Mouse (Mus musculus): ENCODE measurements around the gene Sos1. TPM values are rescaled to one million over a fixed set of nuclear protein-coding genes. Genes with fewer than 3 reads are reported as not detected.

Sos1 gene
- polyA plus RNA-seq, 1 experiment, result 21.9 TPM

GRCm38 (mm10) chr17:80455648-80456047, 24.6 kb downstream of the Sos1 start:
- no peak for TF ChIP-seq CTCF (IDR thresholded peaks at IDR 0.05; ENCODE audit: borderline replicate concordance, extremely low read depth, insufficient read depth, insufficient read length)
- TF ChIP-seq POLR2A (IDR thresholded peaks at IDR 0.05; ENCODE audit: borderline replicate concordance, extremely low read depth, insufficient read depth, insufficient read length, poor library complexity, severe bottlenecking), result no peak
- DNase-seq (ENCODE audit: low read depth), result peak; percentile 84

- TF ChIP-seq CTCF (IDR thresholded peaks at IDR 0.05; ENCODE audit: borderline replicate concordance, extremely low read depth, insufficient read depth, insufficient read length) (no peak), POLR2A (IDR thresholded peaks at IDR 0.05; ENCODE audit: borderline replicate concordance, extremely low read depth, insufficient read depth, insufficient read length, poor library complexity, severe bottlenecking) (no peak)
Measured at GRCm38 (mm10) chr17:80450426-80451030, 29.7 kb downstream of the Sos1 start.

DNA sequence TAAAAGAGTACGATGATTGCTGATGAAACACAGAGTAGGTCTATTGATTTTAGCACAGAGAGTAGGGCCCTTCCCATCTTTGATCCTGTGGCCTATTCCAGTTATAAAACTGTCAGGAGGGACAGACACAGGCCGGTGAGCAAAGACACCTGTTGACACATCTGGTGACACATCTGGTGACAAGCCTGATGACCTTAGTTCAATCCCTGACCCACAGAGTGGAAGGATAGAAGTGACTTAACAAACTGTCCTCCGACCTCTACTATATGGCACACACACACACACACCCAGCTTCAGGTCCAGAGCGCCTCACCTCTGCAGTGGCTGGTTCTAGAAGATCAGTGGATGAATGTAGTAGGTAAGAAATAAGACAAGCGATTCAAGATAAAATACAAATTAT, 33.8 kb downstream of the Sos1 start:
- no peak for DNase-seq (ENCODE audit: low read depth)
- TF ChIP-seq CTCF (IDR thresholded peaks at IDR 0.05; ENCODE audit: borderline replicate concordance, extremely low read depth, insufficient read depth, insufficient read length), result no peak
- no peak for TF ChIP-seq POLR2A (IDR thresholded peaks at IDR 0.05; ENCODE audit: borderline replicate concordance, extremely low read depth, insufficient read depth, insufficient read length, poor library complexity, severe bottlenecking)

More at GRCm38 (mm10) chr17:80450426-80451030, 29.7 kb downstream of the Sos1 start:
- DNase-seq (ENCODE audit: low read depth), result no peak

- TF ChIP-seq POLR2A (IDR thresholded peaks at IDR 0.05; ENCODE audit: borderline replicate concordance, extremely low read depth, insufficient read depth, insufficient read length, poor library complexity, severe bottlenecking) (no peak), CTCF (IDR thresholded peaks at IDR 0.05; ENCODE audit: borderline replicate concordance, extremely low read depth, insufficient read depth, insufficient read length) (no peak)
- no peak for DNase-seq (ENCODE audit: low read depth)
Measured at GRCm38 (mm10) chr17:80445433-80445832, 34.8 kb downstream of the Sos1 start.

GRCm38 (mm10) chr17:80435680-80436079, 44.6 kb downstream of the Sos1 start:
- no peak for DNase-seq (ENCODE audit: low read depth)
- TF ChIP-seq POLR2A (IDR thresholded peaks at IDR 0.05; ENCODE audit: borderline replicate concordance, extremely low read depth, insufficient read depth, insufficient read length, poor library complexity, severe bottlenecking) (no peak), CTCF (IDR thresholded peaks at IDR 0.05; ENCODE audit: borderline replicate concordance, extremely low read depth, insufficient read depth, insufficient read length) (no peak)

DNA sequence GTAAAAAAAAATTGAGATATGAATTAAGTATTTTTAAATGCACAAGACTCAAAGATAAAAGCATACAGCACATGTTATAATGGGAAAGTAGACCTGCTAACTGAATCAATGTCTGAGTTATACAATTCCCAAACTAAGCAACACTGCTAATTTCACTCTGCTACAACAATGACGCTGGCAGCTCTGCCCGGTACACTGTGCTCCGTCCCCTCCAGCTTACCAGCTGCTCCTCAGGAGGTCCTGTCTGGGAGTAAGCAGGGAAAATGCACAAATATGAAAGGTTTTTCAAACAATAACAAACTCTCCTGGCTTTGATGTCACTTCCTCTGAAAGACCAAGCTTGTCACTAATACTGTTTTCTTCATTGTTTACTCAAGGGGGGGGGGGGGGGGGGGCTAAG, 45.8 kb downstream of the Sos1 start:
- TF ChIP-seq CTCF (IDR thresholded peaks at IDR 0.05; ENCODE audit: borderline replicate concordance, extremely low read depth, insufficient read depth, insufficient read length), result no peak
- no peak for TF ChIP-seq POLR2A (IDR thresholded peaks at IDR 0.05; ENCODE audit: borderline replicate concordance, extremely low read depth, insufficient read depth, insufficient read length, poor library complexity, severe bottlenecking)
- no peak for DNase-seq (ENCODE audit: low read depth)

GRCm38 (mm10) chr17:80431997-80432396, 48.3 kb downstream of the Sos1 start:
- no peak for DNase-seq (ENCODE audit: low read depth)
- TF ChIP-seq POLR2A (IDR thresholded peaks at IDR 0.05; ENCODE audit: borderline replicate concordance, extremely low read depth, insufficient read depth, insufficient read length, poor library complexity, severe bottlenecking) (no peak), CTCF (IDR thresholded peaks at IDR 0.05; ENCODE audit: borderline replicate concordance, extremely low read depth, insufficient read depth, insufficient read length) (no peak)

- DNase-seq (ENCODE audit: low read depth), result no peak
Measured at GRCm38 (mm10) chr17:80427966-80428365, 52.3 kb downstream of the Sos1 start.

DNA sequence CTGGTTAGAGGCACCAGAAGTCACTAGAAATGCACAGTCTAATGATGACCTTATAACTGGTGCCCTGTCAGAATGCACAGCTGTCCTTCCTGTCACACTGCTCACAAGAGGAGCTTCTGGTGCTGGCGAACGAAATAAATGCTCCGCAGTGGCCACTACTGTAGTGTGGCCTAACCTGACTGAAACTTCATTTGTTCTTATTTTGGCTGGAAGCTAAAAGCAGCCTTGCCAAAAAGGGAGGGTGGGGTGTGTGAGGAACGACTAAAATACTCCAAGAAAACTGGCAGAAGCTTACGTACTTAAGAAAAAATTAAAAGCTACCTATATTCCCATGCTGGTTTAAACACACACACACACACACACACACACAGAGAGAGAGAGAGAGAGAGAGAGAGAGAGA, 53.4 kb downstream of the Sos1 start:
- no peak for DNase-seq (ENCODE audit: low read depth)
- TF ChIP-seq POLR2A (IDR thresholded peaks at IDR 0.05; ENCODE audit: borderline replicate concordance, extremely low read depth, insufficient read depth, insufficient read length, poor library complexity, severe bottlenecking), result no peak
- TF ChIP-seq CTCF (IDR thresholded peaks at IDR 0.05; ENCODE audit: borderline replicate concordance, extremely low read depth, insufficient read depth, insufficient read length), result no peak

More at GRCm38 (mm10) chr17:80427966-80428365, 52.3 kb downstream of the Sos1 start:
- no peak for TF ChIP-seq CTCF (IDR thresholded peaks at IDR 0.05; ENCODE audit: borderline replicate concordance, extremely low read depth, insufficient read depth, insufficient read length)
- TF ChIP-seq POLR2A (IDR thresholded peaks at IDR 0.05; ENCODE audit: borderline replicate concordance, extremely low read depth, insufficient read depth, insufficient read length, poor library complexity, severe bottlenecking), result no peak

DNA sequence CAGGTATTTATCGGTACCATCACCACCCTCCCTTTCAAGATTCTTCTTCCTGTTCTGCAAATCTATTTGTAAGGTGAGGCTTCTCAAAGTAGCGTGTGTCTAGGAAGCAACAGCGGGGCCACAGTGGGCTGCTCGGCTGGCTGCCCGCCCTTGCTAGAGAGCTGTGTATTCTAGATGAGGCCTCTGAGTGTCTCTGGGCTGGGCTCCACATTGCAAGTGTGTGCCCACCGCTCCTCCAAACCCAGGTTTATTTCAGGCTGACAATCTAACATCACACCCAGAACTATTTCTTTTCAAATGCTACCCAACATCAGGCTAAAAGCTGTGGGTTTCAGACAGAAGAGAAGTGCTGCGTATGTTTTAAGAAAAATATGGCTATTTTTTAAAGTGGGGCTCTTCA, 54.1 kb downstream of the Sos1 start:
- DNase-seq (ENCODE audit: low read depth), result no peak
- TF ChIP-seq CTCF (IDR thresholded peaks at IDR 0.05; ENCODE audit: borderline replicate concordance, extremely low read depth, insufficient read depth, insufficient read length), result no peak
- no peak for TF ChIP-seq POLR2A (IDR thresholded peaks at IDR 0.05; ENCODE audit: borderline replicate concordance, extremely low read depth, insufficient read depth, insufficient read length, poor library complexity, severe bottlenecking)

- TF ChIP-seq POLR2A (IDR thresholded peaks at IDR 0.05; ENCODE audit: borderline replicate concordance, extremely low read depth, insufficient read depth, insufficient read length, poor library complexity, severe bottlenecking) (no peak), CTCF (IDR thresholded peaks at IDR 0.05; ENCODE audit: borderline replicate concordance, extremely low read depth, insufficient read depth, insufficient read length) (no peak)
- DNase-seq (ENCODE audit: low read depth), result no peak
Measured at GRCm38 (mm10) chr17:80420998-80421397, 59.3 kb downstream of the Sos1 start.

DNA sequence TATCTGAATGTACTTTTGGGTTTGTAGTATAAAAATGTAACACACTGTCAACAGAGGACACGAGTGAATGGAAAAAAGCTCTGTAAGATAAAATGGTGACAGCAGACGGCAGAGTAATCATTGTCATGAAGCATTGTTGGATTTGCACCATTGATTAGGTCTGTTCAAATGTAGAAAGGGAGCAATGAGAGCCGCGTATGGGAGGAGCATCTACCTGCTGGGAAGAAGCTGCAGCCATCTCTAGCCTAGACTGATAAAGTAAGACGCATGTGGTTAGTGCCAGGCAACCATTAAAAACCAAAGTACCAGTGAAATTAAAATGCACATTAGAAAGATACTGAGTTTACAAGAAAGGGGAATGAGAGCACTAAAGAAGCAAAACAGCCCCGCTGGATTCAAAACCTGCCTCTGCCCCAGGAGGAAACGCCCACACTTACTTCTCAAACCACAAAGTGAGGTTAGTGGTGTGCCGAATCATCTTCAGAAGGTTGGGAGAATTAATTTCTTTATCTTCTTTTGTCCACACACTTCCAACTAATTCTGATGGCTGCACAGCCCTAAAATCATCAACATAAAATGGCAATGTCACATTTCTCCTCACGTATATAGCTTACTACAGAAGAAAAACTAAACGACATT, 61.6 kb downstream of the Sos1 start:
- DNase-seq (ENCODE audit: low read depth), result no peak
- no peak for TF ChIP-seq CTCF (IDR thresholded peaks at IDR 0.05; ENCODE audit: borderline replicate concordance, extremely low read depth, insufficient read depth, insufficient read length)
- no peak for TF ChIP-seq POLR2A (IDR thresholded peaks at IDR 0.05; ENCODE audit: borderline replicate concordance, extremely low read depth, insufficient read depth, insufficient read length, poor library complexity, severe bottlenecking)
